Mouse (Mus musculus) liver, postnatal 0 days (tissue): ENCODE results near the gene Gga3.

ENCODE experiments used
- CTCF ChIP-seq: sonication (generic); IDR thresholded peaks from 2 replicates; pipeline ENCODE4 v1.5.1; 2016; ENCODE audit warnings: antibody characterized with exemption, low read depth
- EP300 ChIP-seq: IDR thresholded peaks from 2 replicates; pipeline ENCODE4 v1.6.1; 2016; ENCODE audit warnings: antibody characterized with exemption, low read depth, mild to moderate bottlenecking

DNA sequence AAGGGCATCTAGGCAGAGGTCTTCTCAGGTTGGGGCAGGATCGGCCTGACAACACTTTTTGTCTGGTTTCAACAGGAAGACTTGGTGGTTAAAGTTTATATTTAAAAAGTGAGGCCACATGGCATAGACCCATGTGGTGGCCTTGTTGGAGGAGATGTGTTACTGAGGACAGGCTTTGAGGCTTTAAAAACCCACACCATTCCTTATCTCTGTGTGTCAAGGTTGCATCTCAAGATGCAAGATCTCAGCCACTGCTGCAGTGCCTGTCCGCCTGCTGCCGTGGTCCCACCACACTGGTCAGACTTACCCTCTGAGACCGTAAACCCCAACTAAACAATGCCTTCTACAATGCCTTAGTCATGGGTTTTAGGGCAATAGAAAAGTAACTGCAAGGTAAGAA lies 5.5 kb downstream of the Gga3 start:
- TF ChIP-seq CTCF (no peak), EP300 (no peak)
